Mouse (Mus musculus): ENCODE data around the gene Ppp4r4. TPM values are rescaled to one million over a fixed set of nuclear protein-coding genes. Genes with fewer than 3 reads are reported as not detected.
"Not testable (repeated sequence)": the region's sequence is repeated elsewhere in the genome, so short reads cannot be mapped to it uniquely, and the experiment has no call there.

Ppp4r4 gene
- polyA plus RNA-seq, 1 experiment from 2014 or later: 3.6 TPM

GRCm38 (mm10) chr12:103657991-103658390 lies 125.9 kb downstream of the Ppp4r4 start:
- Histone ChIP-seq H3K4me3 (ENCODE audit: low read depth, low read length) (no peak overlapping the region), H3K9me3 (replicated peaks; ENCODE audit: control insufficient read depth, low read length, poor library complexity, severe bottlenecking) (no peaks in the 10 kb centered on the region), H3K4me1 (ENCODE audit: control insufficient read depth, insufficient read depth, low read length) (no peaks in the 10 kb centered on the region), H3K9ac (ENCODE audit: low read depth, low read length) (no peak overlapping the region), H3K27ac (ENCODE audit: low read length) (no peak overlapping the region), H3K4me2 (ENCODE audit: low read length) (no peak overlapping the region), H3K36me3 (ENCODE audit: control insufficient read depth, insufficient read depth, low read length) (no peaks in the 10 kb centered on the region), H3K27me3 (ENCODE audit: control insufficient read depth, insufficient read depth, low read depth, low read length) (no peaks in the 10 kb centered on the region)
- 83% methylated on average over 10 of the region's 10 CpGs for WGBS
- ATAC-seq: no peak

DNA sequence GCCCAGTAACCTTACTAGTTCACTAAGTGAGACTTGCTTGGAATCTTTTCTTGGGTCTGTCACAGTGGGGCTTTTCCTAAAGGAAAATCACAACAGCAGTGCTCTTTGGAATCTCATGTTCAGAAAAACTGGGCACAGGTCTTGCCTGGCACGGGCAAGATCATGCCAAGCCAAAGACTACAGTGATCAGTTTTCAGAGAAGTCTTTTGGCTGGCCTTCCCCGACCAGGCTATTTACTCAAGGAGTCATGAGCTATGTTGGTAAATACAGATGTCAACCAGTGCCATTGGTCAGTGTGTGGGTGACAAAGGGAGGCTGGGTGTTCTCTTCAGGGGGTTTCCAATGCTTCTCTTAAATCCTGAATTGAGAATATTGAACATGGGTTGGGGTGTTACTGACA lies 127.1 kb downstream of the Ppp4r4 start:
- Histone ChIP-seq H3K4me2 (ENCODE audit: low read length) (no peak overlapping the region), H3K9me3 (replicated peaks; ENCODE audit: control insufficient read depth, low read length, poor library complexity, severe bottlenecking) (no peaks in the 10 kb centered on the region), H3K36me3 (ENCODE audit: control insufficient read depth, insufficient read depth, low read length) (no peaks in the 10 kb centered on the region), H3K4me3 (ENCODE audit: low read depth, low read length) (no peak overlapping the region), H3K4me1 (ENCODE audit: control insufficient read depth, insufficient read depth, low read length) (no peaks in the 10 kb centered on the region), H3K9ac (ENCODE audit: low read depth, low read length) (no peak overlapping the region), H3K27ac (ENCODE audit: low read length) (no peak overlapping the region), H3K27me3 (ENCODE audit: control insufficient read depth, insufficient read depth, low read depth, low read length) (no peaks in the 10 kb centered on the region)
- WGBS: 84% methylated on average over 2 of the region's 2 CpGs
- no peak for ATAC-seq

DNA sequence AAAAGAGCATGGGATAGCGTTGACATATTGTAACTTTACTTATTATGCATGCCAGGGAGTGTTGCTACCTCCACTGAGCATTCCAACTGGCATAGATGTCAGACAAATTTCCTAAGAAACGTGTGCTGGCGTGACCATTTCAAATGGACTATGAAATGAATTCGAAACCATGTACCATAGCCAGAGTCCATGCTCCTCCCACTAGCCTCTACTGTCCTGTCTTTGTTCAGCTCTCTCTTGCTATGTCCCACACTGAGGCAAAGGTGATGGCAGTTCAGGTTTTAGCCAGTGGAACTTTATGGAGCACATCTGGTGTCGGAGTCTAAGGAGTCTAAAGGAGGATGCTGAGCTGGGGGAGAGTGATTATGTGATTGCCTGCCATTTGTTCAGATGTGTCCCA lies 128.0 kb downstream of the Ppp4r4 start:
- Histone ChIP-seq H3K27ac (ENCODE audit: low read length) (no peak overlapping the region), H3K9me3 (replicated peaks; ENCODE audit: control insufficient read depth, low read length, poor library complexity, severe bottlenecking) (no peaks in the 10 kb centered on the region), H3K4me3 (ENCODE audit: low read depth, low read length) (no peak overlapping the region), H3K9ac (ENCODE audit: low read depth, low read length) (no peak overlapping the region), H3K4me2 (ENCODE audit: low read length) (no peak overlapping the region), H3K4me1 (ENCODE audit: control insufficient read depth, insufficient read depth, low read length) (no peaks in the 10 kb centered on the region), H3K27me3 (ENCODE audit: control insufficient read depth, insufficient read depth, low read depth, low read length) (no peaks in the 10 kb centered on the region), H3K36me3 (ENCODE audit: control insufficient read depth, insufficient read depth, low read length) (no peaks in the 10 kb centered on the region)
- 87% methylated on average over 5 of the region's 5 CpGs for whole genome bisulfite sequencing
- no peak for ATAC-seq

GRCm38 (mm10) chr12:103662053-103662452 lies 130.0 kb downstream of the Ppp4r4 start:
- not testable (repeated sequence) for H3K4me2 ChIP-seq (ENCODE audit: low read length); H3K9ac ChIP-seq (ENCODE audit: low read depth, low read length); H3K9me3 ChIP-seq (replicated peaks; ENCODE audit: control insufficient read depth, low read length, poor library complexity, severe bottlenecking); H3K27ac ChIP-seq (ENCODE audit: low read length); H3K4me3 ChIP-seq (ENCODE audit: low read depth, low read length); ATAC-seq; H3K27me3 ChIP-seq (ENCODE audit: control insufficient read depth, insufficient read depth, low read depth, low read length); H3K4me1 ChIP-seq (ENCODE audit: control insufficient read depth, insufficient read depth, low read length); H3K36me3 ChIP-seq (ENCODE audit: control insufficient read depth, insufficient read depth, low read length)

Other genes starting within 250 kb of the Ppp4r4 start
- 5.3 and 7.7 TPM in 2 replicates for gene Fam181a, start 221.3 kb upstream of the Ppp4r4 start, polyA plus RNA-seq (2015; fragmentation: Nextera tagmentation; extraction: Ambion mirVana)
- 0.80 and 0.82 TPM in 2 replicates for gene Asb2, start 176.3 kb upstream of the Ppp4r4 start, polyA plus RNA-seq (2015; fragmentation: Nextera tagmentation; extraction: Ambion mirVana)
- 23.5 and 24.4 TPM in 2 replicates for gene Otub2, start 143.6 kb upstream of the Ppp4r4 start, polyA plus RNA-seq (2015; fragmentation: Nextera tagmentation; extraction: Ambion mirVana)
- 1.2 and 1.4 TPM in 2 replicates for gene 9330161L09Rik, start 124.5 kb upstream of the Ppp4r4 start, polyA plus RNA-seq (2015; fragmentation: Nextera tagmentation; extraction: Ambion mirVana)
- 150 and 155 TPM in 2 replicates for gene Ddx24, start 106.5 kb upstream of the Ppp4r4 start, polyA plus RNA-seq (2015; fragmentation: Nextera tagmentation; extraction: Ambion mirVana)
- 10.0 and 12.3 TPM in 2 replicates for gene Ifi27, start 98.1 kb upstream of the Ppp4r4 start, polyA plus RNA-seq (2015; fragmentation: Nextera tagmentation; extraction: Ambion mirVana)
- gene Ifi27l2a, start 88.6 kb upstream of the Ppp4r4 start, polyA plus RNA-seq (2015; fragmentation: Nextera tagmentation; extraction: Ambion mirVana): 1.6 and 2.3 TPM in 2 replicates
- gene Ifi27l2b, start 75.1 kb upstream of the Ppp4r4 start, polyA plus RNA-seq (2015; fragmentation: Nextera tagmentation; extraction: Ambion mirVana): not detected in 2 replicates
- gene Serpina10, start 99.2 kb downstream of the Ppp4r4 start, polyA plus RNA-seq (2015; fragmentation: Nextera tagmentation; extraction: Ambion mirVana): not detected in 2 replicates
- not detected in 2 replicates for gene Serpina6, start 124.9 kb downstream of the Ppp4r4 start, polyA plus RNA-seq (2015; fragmentation: Nextera tagmentation; extraction: Ambion mirVana)
- not detected in 2 replicates for gene Serpina16, start 143.9 kb downstream of the Ppp4r4 start, polyA plus RNA-seq (2015; fragmentation: Nextera tagmentation; extraction: Ambion mirVana)
- not detected in 2 replicates for gene Serpina1f, start 163.2 kb downstream of the Ppp4r4 start, polyA plus RNA-seq (2015; fragmentation: Nextera tagmentation; extraction: Ambion mirVana)
- not detected in 2 replicates for gene Serpina1d, start 241.3 kb downstream of the Ppp4r4 start, polyA plus RNA-seq (2015; fragmentation: Nextera tagmentation; extraction: Ambion mirVana)